Mouse (Mus musculus): ENCODE results near the gene Olfr348. TPM values are rescaled to one million over a fixed set of nuclear protein-coding genes. Genes with fewer than 3 reads are reported as not detected.

Gene Olfr348
- polyA plus RNA-seq (2016; fragmentation: Nextera tagmentation; extraction: Ambion mirVana), result not detected in 2 replicates

DNA sequence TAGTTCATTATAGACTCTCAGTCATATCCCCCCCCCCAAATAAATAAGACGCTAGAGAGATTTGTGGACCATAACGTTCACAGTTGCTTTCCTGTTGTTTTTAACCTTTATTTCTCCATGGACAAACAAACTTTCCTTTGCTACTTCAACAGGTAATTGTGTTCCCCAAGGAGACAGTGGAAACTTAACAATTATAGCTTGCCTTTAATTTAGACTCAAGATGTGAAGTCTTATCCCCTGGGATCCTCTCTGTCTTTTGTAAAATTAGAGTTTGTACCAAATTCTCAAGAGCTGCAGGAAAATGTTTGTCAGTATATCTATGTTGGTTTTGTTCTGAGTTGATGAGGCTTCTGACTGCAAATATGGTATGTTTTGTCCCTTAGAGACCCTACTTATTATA is at the start of gene Olfr348:
Olfr348 (plus strand) TSS at position 301 of the 400 bp plus-strand sequence.
- WGBS, result 75% methylated on average over 2 of the region's 2 CpGs
- H3K9ac ChIP-seq, result no peak within 1 kb of the TSS
- H3K9me3 ChIP-seq (replicated peaks), result peaks cover 10% of the 10 kb centered on the region
- no peaks in the 10 kb centered on the region for H3K27me3 ChIP-seq
- H3K4me3 ChIP-seq, result no peak within 1 kb of the TSS
- H3K4me2 ChIP-seq (replicated peaks), result no peak within 1 kb of the TSS
- no peak for ATAC-seq (ENCODE audit: low FRiP score)
- no peaks in the 10 kb centered on the region for H3K36me3 ChIP-seq
- H3K4me1 ChIP-seq, result no peaks in the 10 kb centered on the region
- H3K27ac ChIP-seq, result no peak within 1 kb of the TSS

GRCm38 (mm10) chr2:36736226-36736625 is 47.9 kb upstream of the Olfr348 start:
- Histone ChIP-seq H3K27ac (no peak overlapping the region), H3K36me3 (no peaks in the 10 kb centered on the region), H3K27me3 (no peaks in the 10 kb centered on the region), H3K4me2 (replicated peaks) (no peak overlapping the region), H3K4me3 (no peak overlapping the region), H3K4me1 (no peaks in the 10 kb centered on the region), H3K9me3 (replicated peaks) (no peaks in the 10 kb centered on the region; the same call in 1 of the 2 replicates), H3K9ac (no peak overlapping the region)
- WGBS, result 57% methylated on average over 3 of the region's 3 CpGs
- ATAC-seq (ENCODE audit: low FRiP score), result no peak

DNA sequence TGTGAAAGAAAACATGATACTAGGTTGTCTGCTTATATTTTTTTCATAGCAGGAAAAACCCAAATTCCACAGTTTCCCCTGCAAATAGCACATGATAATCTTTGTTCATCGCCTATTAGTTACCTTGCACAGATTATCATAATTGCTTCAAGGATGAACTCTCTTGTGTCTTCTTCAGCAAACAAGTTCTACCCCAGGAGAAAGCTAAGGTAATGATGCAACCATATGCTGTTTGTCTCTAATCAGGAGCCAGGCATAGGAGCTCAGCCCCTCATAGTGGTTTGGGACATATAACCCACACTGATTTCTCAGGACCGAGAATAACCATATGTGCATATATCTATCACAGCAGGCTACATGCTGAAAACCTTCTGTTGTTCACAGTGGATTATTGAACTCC is 6.2 kb downstream of the Olfr348 start, which contains the start of gene Olfr50:
Olfr50 (plus strand) TSS at position 301 of the 400 bp plus-strand sequence.
- H3K9ac ChIP-seq, result no peak within 1 kb of the TSS
- no peak within 1 kb of the TSS for H3K27ac ChIP-seq
- H3K27me3 ChIP-seq, result no peaks in the 10 kb centered on the region
- H3K4me1 ChIP-seq, result no peaks in the 10 kb centered on the region
- peaks cover 22% of the 10 kb centered on the region for H3K9me3 ChIP-seq (replicated peaks)
- 85% methylated on average over 2 of the region's 2 CpGs for WGBS
- no peak for ATAC-seq (ENCODE audit: low FRiP score)
- H3K4me2 ChIP-seq (replicated peaks), result no peak within 1 kb of the TSS
- no peak within 1 kb of the TSS for H3K4me3 ChIP-seq
- no peaks in the 10 kb centered on the region for H3K36me3 ChIP-seq

- no peak for ATAC-seq (ENCODE audit: low FRiP score)
- WGBS, result 79% methylated on average over 1 of the region's 1 CpGs
- no peak within 1 kb of the TSS for H3K4me3 ChIP-seq
- H3K27me3 ChIP-seq, result no peaks in the 10 kb centered on the region
- no peaks in the 10 kb centered on the region for H3K36me3 ChIP-seq
- H3K4me2 ChIP-seq (replicated peaks), result no peak within 1 kb of the TSS
- no peak within 1 kb of the TSS for H3K9ac ChIP-seq
- peaks cover 33% of the 10 kb centered on the region for H3K9me3 ChIP-seq (replicated peaks)
- H3K27ac ChIP-seq, result no peak within 1 kb of the TSS
- no peaks in the 10 kb centered on the region for H3K4me1 ChIP-seq
Observed at GRCm38 (mm10) chr2:36816932-36817331, 32.9 kb downstream of the Olfr348 start, which contains the start of gene Olfr3. Gene Olfr3, minus strand, starts transcription at chr2:36817032.

Other genes starting within 250 kb of the Olfr348 start
- gene Olfr344, start 217.6 kb upstream of the Olfr348 start, polyA plus RNA-seq (2016; fragmentation: Nextera tagmentation; extraction: Ambion mirVana), result not detected in 2 replicates
- gene Olfr345, start 144.2 kb upstream of the Olfr348 start, polyA plus RNA-seq (2016; fragmentation: Nextera tagmentation; extraction: Ambion mirVana), result not detected in 2 replicates
- not detected in 2 replicates for gene Olfr346, start 98.5 kb upstream of the Olfr348 start, polyA plus RNA-seq (2016; fragmentation: Nextera tagmentation; extraction: Ambion mirVana)
- gene Olfr347, start 52.4 kb upstream of the Olfr348 start, polyA plus RNA-seq (2016; fragmentation: Nextera tagmentation; extraction: Ambion mirVana), result not detected in 2 replicates
- not detected in 2 replicates for gene Olfr50, start 6.3 kb downstream of the Olfr348 start, polyA plus RNA-seq (2016; fragmentation: Nextera tagmentation; extraction: Ambion mirVana)
- gene Olfr3, start 32.8 kb downstream of the Olfr348 start, polyA plus RNA-seq (2016; fragmentation: Nextera tagmentation; extraction: Ambion mirVana), result not detected in 2 replicates
- gene Olfr350, start 62.0 kb downstream of the Olfr348 start, polyA plus RNA-seq (2016; fragmentation: Nextera tagmentation; extraction: Ambion mirVana), result not detected in 2 replicates
- gene Olfr351, start 78.4 kb downstream of the Olfr348 start, polyA plus RNA-seq (2016; fragmentation: Nextera tagmentation; extraction: Ambion mirVana), result not detected in 2 replicates
- gene Olfr352, start 84.2 kb downstream of the Olfr348 start, polyA plus RNA-seq (2016; fragmentation: Nextera tagmentation; extraction: Ambion mirVana), result not detected in 2 replicates
- not detected in 2 replicates for gene Olfr353, start 108.7 kb downstream of the Olfr348 start, polyA plus RNA-seq (2016; fragmentation: Nextera tagmentation; extraction: Ambion mirVana)
- gene Olfr354, start 121.4 kb downstream of the Olfr348 start, polyA plus RNA-seq (2016; fragmentation: Nextera tagmentation; extraction: Ambion mirVana), result not detected in 2 replicates
- gene Olfr355, start 144.6 kb downstream of the Olfr348 start, polyA plus RNA-seq (2016; fragmentation: Nextera tagmentation; extraction: Ambion mirVana), result not detected in 2 replicates
- gene Olfr356, start 152.8 kb downstream of the Olfr348 start, polyA plus RNA-seq (2016; fragmentation: Nextera tagmentation; extraction: Ambion mirVana), result not detected in 2 replicates
- gene Olfr357, start 209.6 kb downstream of the Olfr348 start, polyA plus RNA-seq (2016; fragmentation: Nextera tagmentation; extraction: Ambion mirVana), result not detected in 2 replicates
- not detected in 2 replicates for gene Olfr358, start 225.1 kb downstream of the Olfr348 start, polyA plus RNA-seq (2016; fragmentation: Nextera tagmentation; extraction: Ambion mirVana)